Mouse (Mus musculus) T-helper 2 cell (primary cell): ENCODE data around the gene Gbp8.

Experiments
- in situ Hi-C: fragments of 300-600 bp; cut with MboI, MseI; formaldehyde crosslinking; loops from one replicate; pipeline ENCODE4 v1.15.1; 2025; ENCODE audit warnings: high pct_unique_total_duplicates

The Gbp8 gene

DNA sequence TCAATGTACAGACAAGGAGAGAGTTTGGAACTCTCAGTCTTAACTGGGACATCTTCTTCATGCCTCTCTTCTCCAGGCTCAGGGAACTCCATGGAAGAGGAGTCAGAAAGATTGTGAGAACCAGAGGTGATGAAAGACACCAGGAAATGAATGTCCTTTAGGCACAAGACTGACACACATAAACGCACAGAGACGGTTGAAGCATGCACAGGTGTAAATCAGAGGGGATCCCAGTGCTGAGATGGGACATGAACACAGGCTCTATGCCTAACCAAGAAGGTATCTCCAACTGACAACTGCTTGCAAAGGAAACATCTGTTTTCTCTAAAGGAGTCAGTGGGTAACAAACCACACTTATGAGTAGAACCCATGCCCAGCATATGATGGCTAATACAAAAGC is 79.1 kb downstream of the Gbp8 start:
- in situ Hi-C loops = no loop called here

DNA sequence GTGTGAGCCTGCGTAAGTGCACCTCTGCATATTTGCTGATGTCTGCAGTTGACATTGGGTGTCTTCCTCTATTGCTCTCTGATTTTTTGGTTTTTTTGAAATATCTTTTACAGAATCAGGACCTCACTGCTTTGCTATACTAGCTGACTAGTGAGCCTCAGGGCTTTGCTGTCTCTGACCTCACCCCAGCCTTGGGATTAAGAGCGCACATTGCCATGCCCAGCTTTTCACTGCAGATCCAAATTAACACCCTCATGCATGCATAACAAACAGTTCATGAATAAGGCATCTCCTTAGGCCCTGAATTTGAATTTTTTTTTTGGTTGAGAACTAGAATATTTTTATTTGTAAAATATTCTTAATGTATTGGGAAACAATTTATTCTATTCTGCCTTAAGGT is 84.1 kb downstream of the Gbp8 start:
- in situ Hi-C loops = loop anchor here (5.0 kb wide), 1 partner anchor 87 kb away; no protein-coding TSS in a partner anchor

DNA sequence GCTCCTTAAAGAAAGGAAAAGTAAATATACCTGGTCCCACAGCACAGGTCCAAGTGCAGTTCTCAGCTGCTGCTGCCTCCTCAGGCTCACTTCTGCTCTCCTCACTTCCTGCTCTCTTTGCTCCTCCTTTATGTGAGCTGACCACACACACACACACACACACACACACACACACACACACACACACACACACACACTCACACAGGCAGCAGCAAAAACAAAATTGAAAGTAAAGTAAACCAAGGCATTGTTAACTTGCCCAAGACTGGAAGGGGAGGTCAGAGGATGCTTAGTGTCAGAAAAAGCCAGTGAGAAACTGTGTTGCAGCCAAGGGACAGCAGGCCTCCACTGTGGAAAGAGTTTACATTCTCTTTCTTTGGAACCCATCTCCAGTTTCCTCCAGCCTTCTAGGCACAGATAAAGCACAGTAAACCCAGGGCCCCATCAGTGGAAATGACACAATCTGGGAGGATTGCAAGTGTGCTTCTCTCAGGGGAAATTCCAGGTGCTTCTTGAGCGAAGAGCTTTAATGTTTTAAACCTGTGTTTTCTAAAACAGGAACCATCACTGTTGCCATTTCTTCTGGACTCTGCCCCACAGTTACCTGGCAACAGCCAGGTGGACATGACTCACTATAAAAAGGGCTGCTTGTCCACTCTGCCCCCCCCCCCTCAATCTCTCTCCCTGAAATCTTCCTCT is 85.7 kb downstream of the Gbp8 start:
- in situ Hi-C loops = loop anchor here (5.0 kb wide), 1 partner anchor 36 kb away; no protein-coding TSS in a partner anchor

DNA sequence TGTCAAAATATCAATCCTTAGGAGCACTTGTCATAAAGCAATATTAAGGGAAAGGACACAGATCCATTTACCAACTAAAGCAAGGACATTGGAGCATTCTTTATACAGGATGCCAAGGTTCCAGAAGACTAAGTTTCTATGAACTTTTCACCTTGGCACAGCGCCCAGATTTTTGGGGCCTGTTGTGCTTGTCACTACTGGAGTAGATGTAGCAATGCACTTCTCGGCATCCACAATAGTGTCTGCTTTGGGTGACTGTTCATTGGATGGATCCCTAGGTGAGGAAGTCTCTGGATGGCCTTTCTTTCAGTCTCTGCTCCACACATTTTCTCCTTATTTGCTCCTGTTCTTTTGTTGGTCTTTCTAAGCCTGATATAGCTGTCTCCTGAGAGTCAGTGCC is 107.0 kb downstream of the Gbp8 start:
- in situ Hi-C loops = no loop called here

DNA sequence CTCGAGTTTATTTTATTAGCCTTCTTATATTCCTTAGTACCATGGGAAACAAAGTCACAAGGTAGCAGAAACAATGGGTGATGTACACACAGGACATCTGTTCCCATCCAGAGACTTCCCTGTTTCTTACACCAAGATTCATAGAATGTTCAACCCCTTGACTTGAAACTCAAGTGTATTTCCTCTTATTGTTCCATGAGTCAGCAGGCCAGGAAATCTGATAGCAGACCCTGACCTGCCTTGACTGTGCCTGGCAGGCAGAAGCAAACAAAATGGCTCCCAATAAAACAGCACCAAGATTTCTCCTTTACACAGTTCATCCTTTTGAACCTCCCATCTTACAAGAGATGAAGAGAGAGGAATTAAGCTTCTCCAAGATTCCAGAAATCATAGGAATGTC is 126.8 kb downstream of the Gbp8 start:
- in situ Hi-C loops = no loop called here

DNA sequence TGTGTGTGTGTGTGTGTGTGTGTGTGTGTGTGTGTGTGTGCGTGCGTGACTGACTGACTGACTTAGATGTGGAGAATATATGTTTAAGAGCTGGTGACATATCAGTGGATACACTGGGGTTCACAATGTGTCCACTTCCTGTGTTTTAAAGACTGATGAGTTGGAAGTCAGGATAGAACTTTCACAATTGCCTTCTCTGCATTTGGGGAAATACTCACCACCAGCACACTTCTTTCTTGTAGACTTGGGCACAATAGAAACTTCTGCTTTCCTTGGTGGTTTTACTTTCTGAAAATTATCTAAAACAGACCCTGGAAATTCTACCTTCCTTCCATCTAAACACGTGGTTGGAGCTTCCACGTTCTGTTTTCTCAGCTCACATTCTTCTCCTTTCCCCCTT is 127.8 kb downstream of the Gbp8 start:
- in situ Hi-C loops = no loop called here

DNA sequence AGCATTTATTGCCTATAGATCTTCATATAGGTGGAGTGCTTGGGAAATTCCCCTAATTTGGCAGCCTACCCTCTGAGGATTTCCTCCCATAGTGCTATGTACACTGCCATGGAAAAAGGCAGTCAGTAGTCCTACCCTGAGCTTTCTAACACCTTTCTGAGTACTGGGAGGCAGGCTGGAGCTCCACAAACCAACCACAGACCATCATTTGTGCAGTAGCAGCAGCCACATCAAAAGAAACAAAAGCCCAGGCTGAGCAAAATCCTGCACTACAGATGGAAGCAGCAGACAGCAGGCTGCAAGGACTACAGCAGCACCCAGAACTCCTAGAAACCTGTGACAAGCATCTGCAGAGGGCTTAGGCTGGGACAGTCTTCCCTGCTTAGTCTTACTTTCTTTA is 129.0 kb downstream of the Gbp8 start:
- in situ Hi-C loops = no loop called here

DNA sequence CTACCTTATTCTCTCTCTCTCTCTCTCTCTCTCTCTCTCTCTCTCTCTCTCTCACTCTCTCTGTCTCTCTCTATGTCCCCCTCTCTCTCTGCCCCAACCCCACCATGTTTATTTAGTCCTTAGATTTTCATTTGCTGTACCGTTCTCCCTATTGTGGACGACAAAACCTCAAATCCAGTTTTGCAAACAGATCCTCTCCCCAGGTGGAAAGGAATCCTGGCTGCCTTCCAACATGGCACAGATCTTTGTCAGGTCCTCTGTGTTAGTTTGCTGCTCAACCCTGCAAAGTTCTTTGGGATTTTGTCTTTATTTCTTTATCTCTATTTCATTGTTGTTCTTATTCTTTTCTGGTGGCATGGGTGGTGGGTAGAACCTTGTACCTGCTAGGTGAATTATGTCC is 149.9 kb downstream of the Gbp8 start:
- in situ Hi-C loops = loop anchor here (5.0 to 10.0 kb wide), 2 partner anchors 42 to 155 kb away; no protein-coding TSS in a partner anchor

DNA sequence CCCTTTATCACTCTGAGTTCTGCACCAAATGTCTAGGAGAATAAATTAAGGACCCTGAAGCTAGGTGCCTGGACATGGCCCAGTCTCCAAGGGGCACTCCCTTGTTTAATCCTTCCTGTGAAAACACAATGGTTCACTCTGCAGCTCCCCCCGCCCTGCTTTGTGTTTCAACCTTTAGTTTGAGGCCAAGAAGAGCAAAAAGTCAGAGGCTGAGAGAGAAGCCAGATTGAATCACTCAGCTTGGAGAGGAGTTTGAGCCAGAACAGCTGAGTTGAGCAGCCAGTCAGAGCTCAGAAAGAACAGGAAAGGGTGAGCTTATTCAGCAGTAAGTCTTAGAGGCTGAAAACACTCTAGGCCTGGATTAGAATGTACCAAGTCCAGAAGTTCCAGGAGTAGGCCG is 151.3 kb downstream of the Gbp8 start:
- in situ Hi-C loops = loop anchor here (5.0 to 10.0 kb wide), 2 partner anchors 41 to 157 kb away; no protein-coding TSS in a partner anchor

DNA sequence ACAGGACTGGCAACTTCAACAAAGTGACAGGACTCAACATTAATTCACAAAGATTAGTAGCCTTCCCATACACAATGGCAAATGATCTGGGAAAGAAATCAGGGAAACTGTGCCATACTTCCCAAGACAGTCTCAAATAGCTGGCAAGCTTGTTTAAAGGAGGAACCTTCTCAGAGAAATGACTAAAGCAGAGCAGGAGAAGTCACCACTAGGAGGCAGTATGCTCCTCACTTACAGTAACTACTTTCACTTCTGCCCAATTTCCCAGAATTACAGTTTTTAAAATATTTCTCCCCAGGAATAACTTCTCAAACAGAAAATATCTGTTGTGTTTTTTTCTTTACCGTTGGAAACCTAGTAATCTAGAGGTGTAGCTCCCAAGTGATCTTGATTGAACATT is 152.6 kb downstream of the Gbp8 start:
- in situ Hi-C loops = loop anchor here (5.0 to 10.0 kb wide), 2 partner anchors 39 to 158 kb away; no protein-coding TSS in a partner anchor

DNA sequence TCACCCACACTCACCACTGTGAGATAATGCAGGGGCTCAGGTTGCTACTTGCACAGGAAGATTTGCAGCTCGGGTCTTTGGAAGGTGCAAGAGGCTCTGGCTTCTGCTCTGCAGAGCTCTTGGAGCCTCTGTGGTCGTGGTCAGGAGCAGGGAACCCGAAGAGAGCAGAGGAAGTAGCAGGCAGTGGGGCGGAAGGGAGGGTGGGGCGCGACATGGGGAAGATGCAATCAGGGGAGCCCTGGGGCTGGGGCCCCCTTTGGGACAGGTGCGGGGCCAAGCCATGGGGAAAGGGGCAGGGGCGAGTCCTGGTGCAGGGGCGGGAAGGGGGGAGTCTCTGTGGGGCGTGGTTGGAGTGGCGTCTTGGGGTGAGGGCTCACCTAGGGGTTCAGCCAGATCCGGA is 156.8 kb downstream of the Gbp8 start, which contains the start of gene Abcg3:
Gene Abcg3, minus strand, starts transcription at position 184 of the 400 bp plus-strand sequence.
- in situ Hi-C loops = loop anchor here (10.0 kb wide), 1 partner anchor 162 kb away; no protein-coding TSS in a partner anchor

DNA sequence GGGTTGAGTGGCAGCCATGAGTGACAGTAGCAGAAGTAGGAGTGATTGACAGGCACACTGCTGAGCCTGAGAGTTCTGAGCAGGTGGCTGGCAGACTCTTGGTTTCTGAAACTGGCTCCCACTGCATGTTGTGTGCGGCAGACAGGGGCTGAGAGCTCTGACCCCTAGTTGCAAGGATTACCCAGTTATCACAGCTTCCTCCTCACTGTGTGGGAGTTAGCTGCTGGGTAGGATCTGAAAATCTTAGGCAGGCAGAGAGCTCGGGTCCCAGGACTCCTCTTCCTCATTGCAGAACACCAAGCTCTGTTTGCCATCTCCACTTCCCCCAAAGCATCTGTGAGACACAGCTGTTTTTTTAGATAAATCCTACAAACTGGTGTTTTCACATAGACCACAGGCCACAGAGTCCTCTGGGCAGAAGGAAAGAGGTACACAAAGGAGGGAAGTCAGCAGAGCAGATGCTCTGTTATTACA is 160.3 kb downstream of the Gbp8 start:
- in situ Hi-C loops = no loop called here
